In the genomic region with DNA sequence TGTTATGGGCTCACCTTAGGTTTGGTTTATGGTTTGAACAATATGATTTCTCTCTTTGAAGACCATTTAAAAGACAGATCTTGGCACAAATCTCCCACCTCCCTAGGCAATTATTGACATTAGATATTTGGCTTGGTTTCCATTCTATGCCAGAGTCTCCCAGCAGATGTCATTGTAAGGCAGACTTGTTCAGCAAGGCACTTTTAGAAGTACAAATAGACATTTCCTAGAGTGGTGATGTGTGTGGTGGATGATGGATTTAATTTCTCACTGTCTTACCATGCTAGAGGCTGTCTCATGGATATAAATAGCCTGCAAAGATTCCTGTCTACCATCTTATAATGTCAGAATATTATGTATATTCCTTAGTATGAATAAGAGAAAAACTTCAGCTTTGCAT, we compare ENCODE assay signal across 16 mouse cellular contexts.
DNase-seq lines count a peak whose midpoint lies in the region; ATAC-seq and TF ChIP-seq lines count a peak whose summit lies in the region.
"Had no signal": no experiment of that assay in that cellular context is flagged by ENCODE, and none has a peak within 500 bp of the region (broad histone marks: within the 10 kb centered on the region; RNA-seq: fewer than 3 reads in every experiment).

No protein-coding gene starts in this region.

- no peak overlapping the region for H3K27ac ChIP-seq in heart, adult 2 months
- H3K27ac ChIP-seq in limb, embryonic 14.5 days (replicated peaks; ENCODE audit: low read depth, low read length), result no peak overlapping the region
- H3K27ac ChIP-seq in limb, embryonic 10.5 days, result no peak overlapping the region
- H3K27ac ChIP-seq: limb, embryonic 15.5 days; neural tube, embryonic 15.5 days had no signal

- H3K4me2 ChIP-seq in limb, embryonic 14.5 days (replicated peaks; ENCODE audit: low read depth, low read length, severe bottlenecking), result no peak overlapping the region
- H3K4me2 ChIP-seq: limb, embryonic 15.5 days; neural tube, embryonic 15.5 days had no signal

- CTCF ChIA-PET in Patski (lab: Charles Lee), result interaction anchor here (1.8 kb wide), 1 partner anchor 26 kb away, joined by 4 read pairs; no protein-coding TSS in a partner anchor

- H3K79me2 ChIP-seq in heart, adult 2 months (replicated peaks; ENCODE audit: control insufficient read depth, insufficient read depth, low read length), result no peaks in the 10 kb centered on the region

- no peak for TF ChIP-seq POLR2A in heart, adult 2 months (IDR thresholded peaks at IDR 0.05; ENCODE audit: insufficient read depth, low read depth, low read length)
- no peak for TF ChIP-seq POLR2A in limb, embryonic 14.5 days (IDR thresholded peaks at IDR 0.05; ENCODE audit: borderline replicate concordance, extremely low read depth, insufficient read depth, insufficient read length)

- TF ChIP-seq EP300 in heart, adult 2 months (IDR thresholded peaks at IDR 0.05; ENCODE audit: insufficient read depth, low read depth, low read length), result no peak

- POLR2A ChIA-PET in Patski (lab: Charles Lee), result no interaction called here

- no peak for ATAC-seq in limb, embryonic 14.5 days (ENCODE audit: low FRiP score, low read depth)
- ATAC-seq in Patski, result no peak
- ATAC-seq: activated CD4-positive, CD25-positive, alpha-beta regulatory T cell, adult 4 months; hindbrain, embryonic 16.5 days had no signal

- H3K4me1 ChIP-seq in heart, adult 2 months (ENCODE audit: control insufficient read depth, insufficient read depth, low read length), result no peaks in the 10 kb centered on the region
- no peaks in the 10 kb centered on the region for H3K4me1 ChIP-seq in limb, embryonic 14.5 days (ENCODE audit: control insufficient read depth, insufficient read depth, low read length)
- no peaks in the 10 kb centered on the region for H3K4me1 ChIP-seq in limb, embryonic 10.5 days
- H3K4me1 ChIP-seq: limb, embryonic 15.5 days; neural tube, embryonic 15.5 days had no signal

- H3K9ac ChIP-seq in heart, adult 2 months (ENCODE audit: low read depth, low read length), result no peak overlapping the region
- no peak overlapping the region for H3K9ac ChIP-seq in limb, embryonic 14.5 days (ENCODE audit: low read depth, low read length, severe bottlenecking)
- H3K9ac ChIP-seq: limb, embryonic 15.5 days; neural tube, embryonic 15.5 days had no signal

- peak; percentile 65 for TF ChIP-seq CTCF in heart, adult 2 months (IDR thresholded peaks at IDR 0.05)
- TF ChIP-seq CTCF in Patski (IDR thresholded peaks at IDR 0.05), result peak; percentile 60

- no peaks in the 10 kb centered on the region for H3K27me3 ChIP-seq in heart, adult 2 months (ENCODE audit: control insufficient read depth, insufficient read depth, low read length)
- H3K27me3 ChIP-seq in limb, embryonic 14.5 days (ENCODE audit: control insufficient read depth, insufficient read depth, low read length), result no peaks in the 10 kb centered on the region
- H3K27me3 ChIP-seq in limb, embryonic 10.5 days (ENCODE audit: low read depth, poor library complexity, severe bottlenecking), result no peaks in the 10 kb centered on the region
- no peaks in the 10 kb centered on the region for H3K27me3 ChIP-seq in Patski
- H3K27me3 ChIP-seq: limb, embryonic 15.5 days; neural tube, embryonic 15.5 days had no signal

- no peaks in the 10 kb centered on the region for H3K36me3 ChIP-seq in heart, adult 2 months (ENCODE audit: control insufficient read depth, insufficient read depth, low read length)
- no peaks in the 10 kb centered on the region for H3K36me3 ChIP-seq in limb, embryonic 14.5 days (ENCODE audit: control insufficient read depth, insufficient read depth, low read length)
- H3K36me3 ChIP-seq in limb, embryonic 10.5 days, result no peaks in the 10 kb centered on the region
- H3K36me3 ChIP-seq: limb, embryonic 15.5 days; neural tube, embryonic 15.5 days had no signal

- H3K4me3 ChIP-seq in heart, adult 2 months, result no peak overlapping the region
- no peak overlapping the region for H3K4me3 ChIP-seq in limb, embryonic 14.5 days (replicated peaks; ENCODE audit: low read length)
- H3K4me3 ChIP-seq in limb, embryonic 10.5 days, result no peak overlapping the region
- H3K4me3 ChIP-seq: erythroblast, embryonic 14.5 days; limb, embryonic 15.5 days; neural tube, embryonic 15.5 days had no signal

- no peak for DNase-seq in heart, adult 2 months
- no peak for DNase-seq in heart, adult 8-10 months (ENCODE audit: low spot score)
- peak; percentile 35 for DNase-seq in limb, embryonic 14.5 days (ENCODE audit: low spot score)
- DNase-seq in limb, embryonic 10.5 days (ENCODE audit: low spot score), result no peak
- no peak for DNase-seq in Patski (ENCODE audit: low read depth, low spot score)
- DNase-seq in lung, postnatal 10 days, result peak; percentile 25
- DNase-seq in urinary bladder, postnatal 14 days (ENCODE audit: low spot score), result no peak
- no peak for DNase-seq in c-Kit-positive CD71-positive TER-119-positive erythroid progenitor cells, embryonic 14.5 days (ENCODE audit: low spot score)
- DNase-seq: cerebellum, adult 2 months; heart, adult 11 months; kidney, postnatal 10 days had no signal

- intact Hi-C loops in heart, adult 2 months (cut with DNase I), result loop anchor here (1.0 kb wide), 1 partner anchor 611 kb away; no protein-coding TSS in a partner anchor

- in situ Hi-C loops in Patski (cut with MboI; ENCODE audit: low pct_unique_long_range_greater_than_20kb), result loop anchor here (10.0 kb wide), 1 partner anchor 454 kb away; no protein-coding TSS in a partner anchor

- no peaks in the 10 kb centered on the region for H3K9me3 ChIP-seq in limb, embryonic 14.5 days (ENCODE audit: control insufficient read depth, low read length)
- no peaks in the 10 kb centered on the region for H3K9me3 ChIP-seq in limb, embryonic 10.5 days (replicated peaks)
- H3K9me3 ChIP-seq: limb, embryonic 15.5 days; neural tube, embryonic 15.5 days had no signal

Comparison
In these comparisons a context has a peak if more than half of its experiments do, and no peak if none do; other contexts are left out.
1. DNase-seq: peak in limb, embryonic 14.5 days (single experiment) and lung, postnatal 10 days (single experiment); none in heart, adult 2 months (0 of 2), heart, adult 8-10 months (single experiment), limb, embryonic 10.5 days (single experiment), Patski (single experiment), urinary bladder, postnatal 14 days (single experiment) and c-Kit-positive CD71-positive TER-119-positive erythroid progenitor cells, embryonic 14.5 days (single experiment).